Mouse (Mus musculus) lung, adult 2 months (tissue): ENCODE results near the gene Gm10401. TPM values are rescaled to one million over a fixed set of nuclear protein-coding genes. Genes with fewer than 3 reads are reported as not detected.

Experiments
- DNase-seq: peaks from one replicate; pipeline ENCODE4 v3.0.0; 2022
- H3K4me1 ChIP-seq: fragments of 200-500 bp; 2 replicates; pipeline ENCODE4 v1.6.1; 2011; ENCODE audit warnings: low read length; ENCODE audit not compliant: control insufficient read depth, insufficient read depth
- H3K4me3 ChIP-seq: fragments of 200-500 bp; replicated peaks from 2 replicates; pipeline ENCODE3; 2011; ENCODE audit warnings: low read depth, mild to moderate bottlenecking, control low read depth, low read length; ENCODE audit errors: extremely low read depth
- CTCF ChIP-seq: fragments of 200-500 bp; IDR thresholded peaks from 2 replicates; pipeline ENCODE4 v1.5.1; 2011; ENCODE audit warnings: mild to moderate bottlenecking, low read length, control low read depth; ENCODE audit not compliant: insufficient read depth
- POLR2A ChIP-seq: fragments of 200-500 bp; IDR thresholded peaks from 2 replicates; pipeline ENCODE4 v1.6.1; 2011; ENCODE audit warnings: low read depth, mild to moderate bottlenecking, control low read depth, low read length, borderline replicate concordance; ENCODE audit errors: extremely low read depth
- WGBS: fragments of 180-500 bp; shearing (Covaris S2); methylation state at CpG from one replicate; pipeline ENCODE4 v1.1.7; 2018; 5-methylcytosine and 5-hydroxymethylcytosine counted together
- polyA plus RNA-seq: library from polyadenylated mRNA; depleted of rRNA; stranded (reverse); fragments of >200 nt; gene quantifications from 2 replicates; pipeline ENCODE4 v1.2.3, GENCODE M21; 2012

The Gm10401 gene
- polyA plus RNA-seq, 1 experiment = not detected

DNA sequence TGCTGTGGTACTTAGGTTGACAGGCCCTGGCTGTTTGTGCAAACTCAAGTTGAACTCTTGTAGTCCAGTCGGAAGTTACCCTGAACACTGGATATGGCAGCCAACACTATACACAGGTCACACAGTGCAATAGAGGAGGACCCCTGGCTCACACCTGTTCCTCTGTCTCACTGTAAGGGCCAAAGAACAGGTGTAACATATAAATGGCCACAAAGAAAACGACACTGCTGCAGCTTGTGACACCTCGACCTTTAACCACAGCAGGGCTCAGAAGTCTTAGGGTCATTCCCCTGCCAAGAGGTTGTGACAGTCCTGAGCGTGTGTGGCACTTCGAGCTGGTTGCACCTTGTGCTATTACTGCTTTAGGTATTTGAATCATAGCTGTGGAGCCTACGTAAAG is 2.4 kb upstream of the Gm10401 start:
- Histone ChIP-seq H3K4me3 (no peak overlapping the region), H3K4me1 (0 out of 2 replicates have a peak, but pooled peaks cover 4% of the 10 kb centered on the region)
- TF ChIP-seq POLR2A (no peak), CTCF (no peak)
- DNase-seq = no peak
- WGBS = 72% methylated on average over 6 of the region's 6 CpGs

GRCm38 (mm10) chr5:115099991-115100390 is 1.9 kb upstream of the Gm10401 start:
- Histone ChIP-seq H3K4me1 (0 out of 2 replicates have a peak, but pooled peaks cover 4% of the 10 kb centered on the region), H3K4me3 (no peak overlapping the region)
- 52% methylated on average over 9 of the region's 9 CpGs for WGBS
- no peak for TF ChIP-seq POLR2A
- TF ChIP-seq CTCF = no peak
- DNase-seq = no peak

GRCm38 (mm10) chr5:115099530-115099929 is 1.4 kb upstream of the Gm10401 start:
- H3K4me1 ChIP-seq = 0 out of 2 replicates have a peak, but pooled peaks cover 4% of the 10 kb centered on the region
- TF ChIP-seq POLR2A (no peak), CTCF (no peak)
- WGBS = 70% methylated on average over 5 of the region's 5 CpGs
- H3K4me3 ChIP-seq = no peak overlapping the region
- DNase-seq = no peak

GRCm38 (mm10) chr5:115091776-115092175 is 6.3 kb downstream of the Gm10401 start:
- TF ChIP-seq POLR2A (no peak), CTCF (no peak)
- DNase-seq = no peak
- no peak overlapping the region for H3K4me3 ChIP-seq
- WGBS = 86% methylated on average over 6 of the region's 6 CpGs
- H3K4me1 ChIP-seq = no peaks in the 10 kb centered on the region

- no peak for DNase-seq
- WGBS = 60% methylated on average over 3 of the region's 3 CpGs
- Histone ChIP-seq H3K4me1 (no peaks in the 10 kb centered on the region), H3K4me3 (no peak overlapping the region)
- TF ChIP-seq CTCF (no peak), POLR2A (no peak)
These were observed 7.1 kb downstream of the Gm10401 start for GRCm38 (mm10) chr5:115091015-115091414.

GRCm38 (mm10) chr5:115089592-115090268 is 8.4 kb downstream of the Gm10401 start:
- no peaks in the 10 kb centered on the region for H3K4me1 ChIP-seq

DNA sequence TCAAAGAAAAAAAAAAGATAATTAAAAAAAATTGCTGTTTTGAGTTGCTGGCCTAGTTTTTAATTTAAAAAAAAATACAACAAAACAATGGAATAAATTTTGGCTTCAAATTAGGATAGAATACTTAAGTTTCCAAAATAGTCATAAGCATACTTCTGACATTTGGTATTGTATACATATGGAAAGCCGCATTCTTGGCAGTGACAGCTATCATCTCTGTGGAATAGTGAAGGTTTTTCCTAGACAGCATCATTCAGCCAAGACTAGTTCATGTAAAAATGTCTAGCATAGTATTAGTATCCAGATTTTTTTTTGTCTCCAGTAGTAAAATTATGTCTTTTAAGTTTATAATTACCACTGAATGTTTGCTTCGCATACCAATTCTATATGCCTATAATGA is 12.4 kb downstream of the Gm10401 start:
- no peak for DNase-seq
- 96% methylated on average over 2 of the region's 2 CpGs for WGBS
- TF ChIP-seq CTCF = no peak
- TF ChIP-seq POLR2A = no peak
- no peaks in the 10 kb centered on the region for H3K4me1 ChIP-seq
- no peak overlapping the region for H3K4me3 ChIP-seq

More at GRCm38 (mm10) chr5:115089592-115090268, 8.4 kb downstream of the Gm10401 start:
- H3K4me3 ChIP-seq = no peak overlapping the region
- WGBS = 93% methylated on average over 5 of the region's 5 CpGs
- TF ChIP-seq CTCF (no peak), POLR2A (no peak)
- DNase-seq = no peak

- no peak for DNase-seq
- TF ChIP-seq POLR2A (no peak), CTCF (no peak)
- 74% methylated on average over 6 of the region's 6 CpGs for WGBS
These were observed 14.6 kb downstream of the Gm10401 start for GRCm38 (mm10) chr5:115083492-115083891.

GRCm38 (mm10) chr5:115081636-115082035 is 16.5 kb downstream of the Gm10401 start:
- no peak for TF ChIP-seq CTCF
- TF ChIP-seq POLR2A = no peak
- DNase-seq = no peak
- Histone ChIP-seq H3K4me1 (no peaks in the 10 kb centered on the region), H3K4me3 (no peak overlapping the region)
- 82% methylated on average over 5 of the region's 5 CpGs for WGBS

More at GRCm38 (mm10) chr5:115083492-115083891, 14.6 kb downstream of the Gm10401 start:
- Histone ChIP-seq H3K4me1 (no peaks in the 10 kb centered on the region), H3K4me3 (no peak overlapping the region)
